Mouse (Mus musculus): ENCODE results near the gene Uqcrh. TPM values are rescaled to one million over a fixed set of nuclear protein-coding genes. Genes with fewer than 3 reads are reported as not detected.

Gene Uqcrh
- 100 to 1,000 TPM; 876 to 989 TPM for total RNA-seq (2021)
- long read RNA-seq, experiment 1, transcript Uqcrh-202 (4 exons, 547 nt) = major isoform, 269 of 300 reads
- long read RNA-seq, experiment 1, transcript Uqcrh-204 (4 exons, 579 nt) = minor isoform, 12 of 300 reads
- long read RNA-seq, experiment 1, transcript Uqcrh-205 (2 exons, 423 nt) = minor isoform, 6 of 300 reads
- long read RNA-seq, experiment 1, partial matches to known transcripts = 2 of 300 reads
- long read RNA-seq, experiment 1, other reads (novel, unspliced or antisense) = 10 of 300 reads
- long read RNA-seq, experiment 2, transcript Uqcrh-205 (2 exons, 423 nt) = minor isoform, 10 of 399 reads
- long read RNA-seq, experiment 2, transcript Uqcrh-201 (4 exons, 402 nt) = minor isoform, 5 of 399 reads
- long read RNA-seq, experiment 2, transcript Uqcrh-204 (4 exons, 579 nt) = minor isoform, 10 of 399 reads
- long read RNA-seq, experiment 2, transcript Uqcrh-202 (4 exons, 547 nt) = major isoform, 354 of 399 reads
- long read RNA-seq, experiment 2, partial matches to known transcripts = 4 of 399 reads
- long read RNA-seq, experiment 2, other reads (novel, unspliced or antisense) = 16 of 399 reads

DNA sequence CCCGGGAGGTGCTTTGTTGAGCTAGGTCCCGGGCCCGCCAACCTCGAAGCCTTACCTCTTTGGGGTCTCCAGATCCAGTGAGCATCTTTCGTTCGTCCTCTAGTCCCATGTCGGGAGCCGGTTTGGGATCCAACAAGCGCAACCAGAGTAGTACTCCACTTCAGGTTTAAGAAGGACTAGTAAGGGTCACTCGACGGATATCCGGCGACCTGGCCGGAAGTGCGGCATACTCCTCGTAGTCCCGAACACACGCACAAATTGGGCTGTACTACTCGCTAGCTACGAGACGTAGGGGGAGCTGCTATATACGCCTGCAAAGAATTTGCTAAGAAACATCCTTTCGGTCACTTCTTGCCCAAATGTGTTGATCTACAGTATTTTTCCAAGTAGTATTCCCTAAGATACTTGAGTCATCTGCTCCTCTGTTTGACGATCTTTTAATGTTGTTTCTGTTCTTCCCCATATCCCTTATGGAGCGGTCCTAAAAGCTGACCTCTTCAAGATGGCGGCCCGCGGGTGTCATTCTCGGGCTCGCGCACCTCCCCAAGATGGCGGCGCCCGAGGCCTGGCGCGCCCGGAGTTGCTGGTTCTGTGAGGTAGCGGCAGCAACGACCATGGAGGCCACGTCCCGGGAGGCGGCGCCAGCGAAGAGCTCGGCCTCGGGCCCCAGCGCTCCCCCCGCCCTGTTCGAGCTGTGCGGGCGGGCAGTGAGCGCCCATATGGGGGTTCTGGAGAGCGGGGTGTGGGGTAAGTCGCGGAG is at the start of gene Uqcrh, which contains the start of gene Lrrc41:
Gene Uqcrh (minus strand): TSS at position 211 of the 760 bp plus-strand sequence.
Gene Lrrc41 (plus strand): TSS at position 409 of the 760 bp plus-strand sequence.
- DNase-seq = peak; percentile 96
- intact Hi-C loops (cut with DNase I; ENCODE audit: low total_unique reads) = no loop called here

GRCm38 (mm10) chr4:116123602-116124519 is 49.0 kb upstream of the Uqcrh start, which contains the start of the genes Rad54l and Pomgnt1:
TSS of gene Rad54l (minus strand) at chr4:116123690.
TSS of gene Pomgnt1 (plus strand) at chr4:116123840.
- intact Hi-C loops (cut with DNase I; ENCODE audit: low total_unique reads) = no loop called here
- DNase-seq = peak; percentile 83

- intact Hi-C loops (cut with DNase I; ENCODE audit: low total_unique reads) = no loop called here
- no peak for DNase-seq
These were observed 47.9 kb upstream of the Uqcrh start for GRCm38 (mm10) chr4:116122762-116123161.

GRCm38 (mm10) chr4:116111486-116111885 is 36.6 kb upstream of the Uqcrh start:
- no peak for DNase-seq
- intact Hi-C loops (cut with DNase I; ENCODE audit: low total_unique reads) = no loop called here

- intact Hi-C loops (cut with DNase I; ENCODE audit: low total_unique reads) = no loop called here
- no peak for DNase-seq
These were observed 35.8 kb upstream of the Uqcrh start for GRCm38 (mm10) chr4:116110695-116111094.

- intact Hi-C loops (cut with DNase I; ENCODE audit: low total_unique reads) = no loop called here
- no peak for DNase-seq
These were observed 30.4 kb upstream of the Uqcrh start for GRCm38 (mm10) chr4:116105278-116105677.

- intact Hi-C loops (cut with DNase I; ENCODE audit: low total_unique reads) = no loop called here
- no peak for DNase-seq
These were observed 26.1 kb upstream of the Uqcrh start for GRCm38 (mm10) chr4:116100959-116101358.

DNA sequence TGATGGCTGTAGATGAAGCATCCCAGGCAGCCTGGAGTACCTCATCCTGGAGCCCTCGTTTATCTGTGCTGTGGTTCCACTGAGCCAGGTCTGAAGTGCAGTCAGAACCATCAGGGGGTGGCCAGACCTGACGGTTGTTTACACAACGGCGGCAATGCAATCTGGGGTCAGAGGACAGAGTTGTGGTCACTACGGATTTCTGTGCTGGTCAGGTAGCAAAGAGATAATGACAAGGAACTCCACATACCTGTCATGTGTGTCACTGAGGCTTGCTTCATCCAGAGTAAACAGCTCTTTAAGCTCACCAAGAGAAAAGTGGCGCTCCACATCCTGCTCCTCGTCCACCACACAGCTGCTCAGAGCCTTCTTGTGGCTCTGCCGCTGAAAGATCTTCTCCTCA is 22.3 kb upstream of the Uqcrh start:
- intact Hi-C loops (cut with DNase I; ENCODE audit: low total_unique reads) = no loop called here
- DNase-seq = no peak

DNA sequence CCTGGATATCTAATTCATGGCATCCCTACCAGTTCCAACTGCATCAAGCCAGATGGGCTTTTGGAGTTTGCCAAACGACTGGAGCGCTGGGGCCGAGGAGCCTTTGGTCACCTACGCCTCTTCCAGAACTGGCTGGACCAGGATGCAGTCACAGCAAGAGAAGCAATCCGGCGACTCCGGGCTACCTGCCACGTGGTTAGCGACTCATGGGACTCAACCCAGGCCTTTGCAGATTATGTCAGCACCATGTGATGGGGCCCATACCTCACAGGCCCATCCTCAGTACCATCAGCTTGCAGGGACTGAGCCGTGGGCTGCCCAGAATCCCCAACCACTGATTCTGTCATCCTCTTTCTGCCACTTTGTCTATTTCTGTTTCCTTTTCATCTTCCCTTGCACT is 21.4 kb upstream of the Uqcrh start:
- intact Hi-C loops (cut with DNase I; ENCODE audit: low total_unique reads) = no loop called here
- no peak for DNase-seq

GRCm38 (mm10) chr4:116088510-116089249 is 13.8 kb upstream of the Uqcrh start:
- intact Hi-C loops (cut with DNase I; ENCODE audit: low total_unique reads) = no loop called here
- peak; percentile 20 for DNase-seq

GRCm38 (mm10) chr4:116077240-116078095 is 2.6 kb upstream of the Uqcrh start:
- intact Hi-C loops (cut with DNase I; ENCODE audit: low total_unique reads) = no loop called here
- peak; percentile 5 for DNase-seq

DNA sequence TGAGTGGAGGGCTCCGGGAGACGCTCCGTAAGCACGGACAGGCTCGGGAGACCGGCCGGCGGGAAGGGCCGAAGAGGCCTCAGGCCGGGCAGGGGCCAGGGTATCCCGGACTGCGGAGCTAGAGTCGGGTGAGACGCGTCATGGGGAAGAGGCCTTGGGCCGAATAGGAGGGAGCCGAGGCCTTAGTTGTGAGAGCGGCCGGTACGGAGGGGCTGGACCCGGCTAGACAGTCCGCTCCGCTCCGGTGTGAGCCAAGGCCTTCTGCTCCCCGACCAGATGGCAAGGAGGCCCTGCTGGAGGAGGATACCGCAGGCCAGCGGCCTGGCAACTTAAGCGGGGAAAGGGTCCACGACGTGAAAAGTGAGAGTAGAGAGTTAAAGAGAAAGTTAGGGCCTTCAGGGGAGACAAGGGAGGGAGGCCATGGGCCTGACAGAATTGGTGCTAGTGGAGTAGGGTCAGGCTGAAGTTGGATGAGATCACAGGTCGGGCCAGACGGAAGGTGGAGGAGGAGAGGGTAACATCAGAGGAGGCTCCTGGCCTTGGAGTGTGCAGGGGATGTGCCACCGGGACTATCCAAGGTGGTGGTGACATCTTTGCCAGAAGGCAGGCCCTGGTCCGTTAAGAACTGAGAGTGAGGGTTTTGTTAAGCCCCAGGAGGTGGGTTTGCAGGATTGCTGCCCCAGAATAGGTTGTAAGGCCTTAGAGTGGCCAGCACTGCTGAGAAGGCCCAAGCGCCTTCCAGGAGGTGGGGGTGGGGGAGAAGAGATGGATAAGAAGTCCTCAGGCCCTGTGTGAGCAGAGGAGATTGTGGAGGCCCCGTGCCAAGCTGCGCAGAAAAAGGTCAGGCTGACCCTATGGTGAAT is 1.7 kb upstream of the Uqcrh start:
- peak; percentile 39 for DNase-seq
- intact Hi-C loops (cut with DNase I; ENCODE audit: low total_unique reads) = no loop called here

GRCm38 (mm10) chr4:116075631-116076368 is 929 bp upstream of the Uqcrh start:
- intact Hi-C loops (cut with DNase I; ENCODE audit: low total_unique reads) = no loop called here
- DNase-seq = peak; percentile 81

GRCm38 (mm10) chr4:116074145-116074675 is 661 bp downstream of the Uqcrh start:
- DNase-seq = no peak
- intact Hi-C loops (cut with DNase I; ENCODE audit: low total_unique reads) = no loop called here

DNA sequence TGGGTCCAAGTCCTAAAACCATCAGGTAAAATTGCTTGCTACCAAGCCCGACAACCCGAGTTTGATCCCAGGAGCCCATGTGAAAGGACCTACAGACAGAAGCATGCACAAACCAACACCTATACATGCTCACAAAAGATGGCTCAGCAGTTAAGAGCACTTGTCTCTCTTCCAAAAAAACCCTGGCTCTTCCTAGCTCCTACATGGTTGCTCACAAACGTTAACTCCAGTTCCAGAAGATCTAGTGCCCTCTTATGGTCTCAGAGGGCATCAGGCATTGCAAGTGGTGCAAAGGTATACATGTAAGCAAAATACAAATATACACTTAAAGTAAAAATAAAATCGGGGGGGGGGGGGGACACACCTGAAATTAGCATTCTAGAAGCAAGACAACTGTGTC is 1.7 kb downstream of the Uqcrh start:
- intact Hi-C loops (cut with DNase I; ENCODE audit: low total_unique reads) = no loop called here
- DNase-seq = no peak

DNA sequence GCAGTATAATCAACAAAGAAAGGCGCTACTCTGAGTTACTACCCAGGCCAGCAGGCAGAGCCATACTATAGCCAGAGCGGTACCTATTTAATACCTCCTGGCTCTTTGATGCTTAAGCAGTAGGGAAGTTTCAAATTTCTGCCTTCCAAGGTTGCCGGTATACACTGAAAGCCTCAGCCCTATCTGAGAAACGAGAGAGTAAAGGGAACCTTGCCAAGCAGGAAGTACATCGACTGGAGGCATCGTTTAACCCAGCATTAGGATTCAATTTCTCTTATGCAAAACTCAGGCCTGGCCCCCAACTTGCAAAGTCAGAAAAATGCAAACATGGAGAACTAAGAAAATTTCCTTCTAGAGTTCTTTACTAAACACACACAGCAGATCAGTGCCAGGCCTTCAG is 4.8 kb downstream of the Uqcrh start:
- intact Hi-C loops (cut with DNase I; ENCODE audit: low total_unique reads) = no loop called here

More for the DNA sequence above, 4.8 kb downstream of the Uqcrh start:
- no peak for DNase-seq

Measured in gastrocnemius, postnatal 14 days (tissue).